Mouse (Mus musculus): Measurements from ENCODE around the gene Oser1. TPM values are rescaled to one million over a fixed set of nuclear protein-coding genes. Genes with fewer than 3 reads are reported as not detected.

Gene Oser1
- total and polyA plus RNA-seq, 3 experiments: 43.8 to 53.9 TPM; not detected in 1

GRCm38 (mm10) chr2:163458539-163459265, 34.2 kb upstream of the Oser1 start:
- Histone ChIP-seq H3K4me3 (ENCODE audit: control insufficient read depth in 1 of 2, insufficient read depth in 1 of 2, low read depth in 2 of 2, low read length in 2 of 2) (peak overlapping the region in 1 of 2 experiments; percentile 17; a peak in 1 of 4 replicates), H3K4me1 (ENCODE audit: control insufficient read depth in 1 of 2, insufficient read depth in 2 of 2, low read length in 2 of 2) (peaks cover 0 to 17% of the 10 kb centered on the region in 2 experiments; a peak in 2 of 4 replicates), H3K79me2 (ENCODE audit: control insufficient read depth, insufficient read depth, low read length, poor library complexity) (no peaks in the 10 kb centered on the region), H3K27me3 (ENCODE audit: control insufficient read depth in 1 of 2, insufficient read depth in 2 of 2, low read length in 2 of 2) (peaks cover 0 to 2% of the 10 kb centered on the region in 2 experiments; a peak in 2 of 4 replicates), H3K27ac (ENCODE audit: control insufficient read depth, low read depth, low read length) (no peak overlapping the region), H3K36me3 (ENCODE audit: control insufficient read depth in 1 of 2, insufficient read depth in 2 of 2, low read length in 2 of 2) (peaks cover 0 to 3% of the 10 kb centered on the region in 2 experiments; a peak in 2 of 4 replicates), H3K9ac (ENCODE audit: control insufficient read depth, low read depth, low read length, poor library complexity, severe bottlenecking) (no peak overlapping the region), H3K9me3 (replicated peaks; ENCODE audit: insufficient read depth, low read length) (no peaks in the 10 kb centered on the region)
- DNase-seq (ENCODE audit: low read depth, low spot score): peak; percentile 70
- TF ChIP-seq EP300 (IDR thresholded peaks at IDR 0.05; ENCODE audit: low read depth in 1 of 2, low read length in 2 of 2) (peak in 1 of 2 experiments; percentile 53; a peak in 3 of 4 replicates), SIN3A (IDR thresholded peaks at IDR 0.05; ENCODE audit: low read length) (peak; percentile 72), KAT2A (conservative IDR thresholded peaks at IDR 0.05; ENCODE audit: low read depth, low read length) (no peak), GATA1 (IDR thresholded peaks at IDR 0.05; ENCODE audit: low read depth, low read length) (peak; percentile 74)

DNA sequence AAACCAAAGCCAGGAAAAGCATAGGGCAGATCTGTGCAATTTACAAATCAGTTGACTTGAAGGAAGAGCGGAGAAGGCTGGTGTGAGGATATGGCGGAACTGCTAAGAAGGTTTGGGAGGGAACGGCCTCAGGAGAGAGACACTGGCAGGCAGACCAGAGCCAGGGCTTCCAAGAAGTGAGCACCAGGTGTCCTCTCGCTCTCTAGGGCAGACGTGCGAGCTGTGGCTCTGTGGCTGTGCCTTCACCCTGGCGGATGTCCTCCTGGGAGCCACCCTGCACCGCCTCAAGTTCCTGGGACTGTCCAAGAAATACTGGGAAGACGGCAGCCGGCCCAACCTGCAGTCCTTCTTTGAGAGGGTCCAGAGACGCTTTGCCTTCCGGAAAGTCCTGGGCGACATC, 28.9 kb upstream of the Oser1 start:
- H3K27ac ChIP-seq (ENCODE audit: control insufficient read depth, low read depth, low read length): no peak overlapping the region
- H3K27me3 ChIP-seq (ENCODE audit: control insufficient read depth in 1 of 2, insufficient read depth in 2 of 2, low read length in 2 of 2): peaks cover 0 to 2% of the 10 kb centered on the region in 2 experiments; a peak in 2 of 4 replicates
- H3K4me3 ChIP-seq (ENCODE audit: control insufficient read depth in 1 of 2, insufficient read depth in 1 of 2, low read depth in 2 of 2, low read length in 2 of 2): no peak overlapping the region
- no peak for TF ChIP-seq MYC (IDR thresholded peaks at IDR 0.05; ENCODE audit: low read depth, low read length)
- no peak for TF ChIP-seq ZNF384 (IDR thresholded peaks at IDR 0.05; ENCODE audit: low read depth, low read length)
- no peak for TF ChIP-seq CTCF (IDR thresholded peaks at IDR 0.05 in 2 of 3, conservative IDR thresholded peaks at IDR 0.05 in 1 of 3; ENCODE audit: control insufficient read depth in 1 of 3, insufficient read depth in 1 of 3, low read depth in 2 of 3, low read length in 3 of 3, poor library complexity in 1 of 3, severe bottlenecking in 1 of 3)
- no peak for TF ChIP-seq ZC3H11A (IDR thresholded peaks at IDR 0.05; ENCODE audit: low read depth, low read length)
- TF ChIP-seq EP300 (IDR thresholded peaks at IDR 0.05; ENCODE audit: low read depth in 1 of 2, low read length in 2 of 2): no peak
- no peak for TF ChIP-seq GABPA (IDR thresholded peaks at IDR 0.05; ENCODE audit: low read depth, low read length)
- H3K36me3 ChIP-seq (ENCODE audit: control insufficient read depth in 1 of 2, insufficient read depth in 2 of 2, low read length in 2 of 2): no peaks in the 10 kb centered on the region; a peak in 1 of 4 replicates
- H3K4me1 ChIP-seq (ENCODE audit: control insufficient read depth in 1 of 2, insufficient read depth in 2 of 2, low read length in 2 of 2): peaks cover 0 to 5% of the 10 kb centered on the region in 2 experiments; a peak in 2 of 4 replicates
- no peak overlapping the region for H3K9ac ChIP-seq (ENCODE audit: control insufficient read depth, low read depth, low read length, poor library complexity, severe bottlenecking)
- no peak for DNase-seq (ENCODE audit: low read depth, low spot score)
- no peaks in the 10 kb centered on the region for H3K9me3 ChIP-seq (replicated peaks; ENCODE audit: insufficient read depth, low read length)
- no peaks in the 10 kb centered on the region for H3K79me2 ChIP-seq (ENCODE audit: control insufficient read depth, insufficient read depth, low read length, poor library complexity)

DNA sequence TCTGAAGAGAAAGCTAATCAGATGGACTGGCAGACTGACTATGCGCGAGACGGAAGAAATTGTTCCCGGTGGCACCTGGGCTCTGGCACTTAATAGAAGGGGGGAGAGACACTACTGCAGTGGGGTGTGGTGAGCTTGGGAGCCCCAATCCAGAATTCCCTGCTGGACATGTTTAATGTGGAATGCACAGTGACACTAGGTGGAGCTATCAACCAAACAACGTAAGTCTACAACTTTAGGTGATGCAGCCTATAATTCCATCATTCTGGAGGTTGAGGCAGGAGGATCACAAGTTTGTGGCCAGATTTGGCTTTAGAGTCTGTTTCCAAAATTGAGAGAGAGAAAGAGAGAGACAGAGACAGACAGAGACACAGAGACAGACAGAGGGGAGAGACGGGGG, 28.2 kb upstream of the Oser1 start:
- H3K9me3 ChIP-seq (replicated peaks; ENCODE audit: insufficient read depth, low read length): no peaks in the 10 kb centered on the region
- TF ChIP-seq RAD21 (IDR thresholded peaks at IDR 0.05; ENCODE audit: low read depth, low read length) (peak; percentile 13), CTCF (IDR thresholded peaks at IDR 0.05 in 2 of 3, conservative IDR thresholded peaks at IDR 0.05 in 1 of 3; ENCODE audit: control insufficient read depth in 1 of 3, insufficient read depth in 1 of 3, low read depth in 2 of 3, low read length in 3 of 3, poor library complexity in 1 of 3, severe bottlenecking in 1 of 3) (peak in 1 of 3 experiments; percentile 17; a peak in 1 of 6 replicates), E2F4 (IDR thresholded peaks at IDR 0.05; ENCODE audit: borderline replicate concordance, low read depth, low read length) (no peak)
- no peak overlapping the region for H3K27ac ChIP-seq (ENCODE audit: control insufficient read depth, low read depth, low read length)
- H3K36me3 ChIP-seq (ENCODE audit: control insufficient read depth in 1 of 2, insufficient read depth in 2 of 2, low read length in 2 of 2): no peaks in the 10 kb centered on the region
- H3K4me1 ChIP-seq (ENCODE audit: control insufficient read depth in 1 of 2, insufficient read depth in 2 of 2, low read length in 2 of 2): no peaks in the 10 kb centered on the region
- no peak overlapping the region for H3K9ac ChIP-seq (ENCODE audit: control insufficient read depth, low read depth, low read length, poor library complexity, severe bottlenecking)
- no peaks in the 10 kb centered on the region for H3K79me2 ChIP-seq (ENCODE audit: control insufficient read depth, insufficient read depth, low read length, poor library complexity)
- H3K4me3 ChIP-seq (ENCODE audit: control insufficient read depth in 1 of 2, insufficient read depth in 1 of 2, low read depth in 2 of 2, low read length in 2 of 2): no peak overlapping the region
- no peak for DNase-seq (ENCODE audit: low read depth, low spot score)
- H3K27me3 ChIP-seq (ENCODE audit: control insufficient read depth in 1 of 2, insufficient read depth in 2 of 2, low read length in 2 of 2): peaks cover 0 to 2% of the 10 kb centered on the region in 2 experiments; a peak in 2 of 4 replicates

Data from MEL (cell line).